Mouse (Mus musculus) spleen, postnatal 36 days (tissue): ENCODE measurements around the gene Ppie.
"Not testable (repeated sequence)": the region's sequence is repeated elsewhere in the genome, so short reads cannot be mapped to it uniquely, and the experiment has no call there.

ENCODE experiments used
- DNase-seq, 2 experiments: peaks; one replicate each; pipeline ENCODE4 v3.0.0; 2022; ENCODE audit warnings: low spot score in 2 of 2, mixed read lengths in 1 of 2

Ppie gene

DNA sequence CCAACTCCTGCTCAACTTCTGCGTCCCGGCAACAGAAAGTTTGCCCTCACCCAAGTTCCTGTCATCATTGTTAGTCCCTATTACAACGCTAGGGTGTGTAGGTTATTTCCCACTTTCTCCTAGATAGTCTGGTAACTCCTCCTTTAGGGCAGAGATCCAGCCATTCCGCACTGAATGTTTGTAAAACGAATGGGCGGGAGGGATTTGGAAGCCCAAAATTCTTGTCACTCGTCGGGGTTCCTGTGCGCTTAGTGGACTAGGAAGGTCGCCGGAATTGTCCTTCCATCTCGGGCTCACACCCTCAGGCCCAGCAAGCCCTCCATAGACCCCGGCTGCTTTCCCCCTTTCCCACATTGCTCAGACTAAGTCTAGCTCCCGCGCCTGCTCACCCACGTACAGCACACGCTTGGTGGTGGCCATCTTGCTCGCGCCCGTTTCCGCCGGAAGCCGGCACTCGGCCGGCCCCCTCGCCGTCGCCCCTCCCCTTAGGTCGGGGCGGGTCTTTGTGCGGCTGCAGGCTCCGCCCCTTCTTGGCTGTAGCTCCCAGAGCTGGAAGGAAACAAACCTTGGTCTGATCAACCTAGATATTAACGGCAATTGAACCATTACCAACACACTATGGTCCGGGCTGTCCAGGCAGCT, at the start of gene Ppie:
Ppie (minus strand) TSS at position 439 of the 642 bp plus-strand sequence.
- peak; percentile 68 to 70 for DNase-seq

DNA sequence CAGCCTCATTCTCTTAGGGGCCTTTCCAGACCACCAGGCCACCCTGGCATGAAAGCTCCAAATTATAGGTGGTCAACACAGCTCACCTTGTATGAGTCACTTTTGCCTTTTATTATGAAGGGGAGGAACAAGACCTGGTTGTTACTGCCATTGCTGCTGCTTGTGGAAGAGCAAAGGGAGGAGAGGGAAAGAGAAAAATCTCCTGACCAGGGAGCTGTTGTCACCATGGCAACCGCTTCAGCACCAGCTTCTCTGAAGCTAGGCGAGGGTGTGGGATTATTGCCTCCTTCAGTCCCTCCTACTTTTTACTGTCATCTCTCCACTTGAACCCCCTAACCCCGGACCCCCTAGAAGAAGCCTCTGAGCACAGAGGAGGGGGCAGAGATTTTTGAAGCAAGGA, 45.1 kb upstream of the Ppie start:
- no peak for DNase-seq

DNA sequence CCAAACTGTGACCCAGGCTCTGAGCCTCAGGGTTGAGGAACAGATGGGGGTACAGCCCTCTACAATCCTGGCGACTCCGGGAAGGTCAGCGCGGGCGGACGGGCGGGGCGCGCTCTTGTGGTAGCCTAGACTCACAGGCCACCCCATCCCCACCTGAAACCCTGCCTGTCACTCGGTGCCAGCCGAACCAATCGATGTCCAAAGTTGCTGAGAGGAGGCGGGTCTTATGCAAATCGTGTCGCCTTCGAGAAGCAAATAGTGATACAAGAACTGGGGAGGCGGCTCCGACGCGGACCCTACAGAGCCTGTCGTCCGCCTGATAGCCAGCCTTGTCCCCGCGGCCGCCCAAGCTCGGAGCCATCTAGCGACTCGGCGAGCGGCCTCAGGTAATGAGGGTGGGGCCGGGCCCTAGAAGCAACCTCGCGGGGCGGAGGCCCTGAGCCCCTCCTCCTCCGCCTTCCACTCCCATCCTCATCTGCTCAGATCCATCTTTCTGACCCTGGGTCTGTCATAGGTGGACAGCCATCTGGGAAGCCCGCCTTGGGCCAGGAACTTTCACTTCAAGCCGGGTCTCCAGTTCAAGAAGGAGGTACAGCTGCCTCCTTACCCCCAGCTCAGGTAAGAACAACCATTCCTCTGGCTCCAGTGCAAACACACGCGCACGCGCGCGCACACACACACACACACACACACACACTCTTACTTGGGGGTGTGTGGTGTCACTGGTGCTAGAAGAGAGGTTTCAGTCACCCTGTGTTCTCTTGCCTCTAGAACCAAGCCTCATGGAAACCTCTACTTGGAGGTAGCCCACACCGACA, 43.7 kb upstream of the Ppie start:
- DNase-seq = peak; percentile 40 to 43

DNA sequence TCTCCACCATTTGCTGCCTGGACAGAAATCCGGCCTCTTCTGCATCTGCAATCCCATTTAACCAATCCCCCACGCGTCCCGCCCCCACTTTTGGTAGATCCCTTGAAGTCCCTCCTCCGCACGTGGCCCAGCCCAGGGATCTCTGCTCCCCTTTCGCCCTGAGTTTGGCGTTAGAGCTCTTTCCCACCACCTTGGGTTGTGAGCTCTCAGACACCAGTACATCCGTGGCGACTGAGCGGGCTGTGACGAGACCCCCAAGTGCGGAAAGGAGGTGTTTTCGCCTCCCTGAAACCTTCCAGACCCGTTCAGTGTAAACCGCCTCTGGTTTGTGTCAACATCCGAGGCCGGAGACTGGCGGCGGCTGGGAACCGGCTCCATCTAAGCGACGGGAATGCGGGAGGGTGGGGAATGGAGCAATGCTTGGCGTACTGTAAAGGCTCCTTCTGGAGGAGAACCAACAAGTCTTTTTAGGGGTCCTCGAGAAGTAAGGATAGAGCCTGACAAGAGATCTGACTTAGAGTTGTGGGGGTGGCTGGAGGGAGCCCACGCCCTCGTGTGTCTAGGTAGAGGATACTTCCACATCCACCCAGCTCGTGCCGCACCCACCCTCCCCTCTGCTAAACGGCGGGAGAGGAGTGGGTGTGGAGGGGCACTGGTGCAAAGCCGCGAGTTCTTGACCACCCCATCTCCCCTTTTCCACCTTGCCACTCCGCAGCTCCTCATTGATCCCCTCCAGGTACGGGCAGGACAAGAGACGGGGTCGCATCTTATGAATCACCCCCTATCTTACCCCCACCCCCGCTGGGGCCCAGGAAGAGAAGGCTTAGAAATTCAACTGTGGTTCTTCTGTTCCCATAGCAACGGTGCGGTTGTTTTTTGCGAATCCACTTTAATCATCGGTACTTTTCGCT, 42.8 kb upstream of the Ppie start, which contains the start of gene Hpcal4:
Hpcal4 (plus strand) TSS at position 900 of the 911 bp plus-strand sequence.
- no peak for DNase-seq

DNA sequence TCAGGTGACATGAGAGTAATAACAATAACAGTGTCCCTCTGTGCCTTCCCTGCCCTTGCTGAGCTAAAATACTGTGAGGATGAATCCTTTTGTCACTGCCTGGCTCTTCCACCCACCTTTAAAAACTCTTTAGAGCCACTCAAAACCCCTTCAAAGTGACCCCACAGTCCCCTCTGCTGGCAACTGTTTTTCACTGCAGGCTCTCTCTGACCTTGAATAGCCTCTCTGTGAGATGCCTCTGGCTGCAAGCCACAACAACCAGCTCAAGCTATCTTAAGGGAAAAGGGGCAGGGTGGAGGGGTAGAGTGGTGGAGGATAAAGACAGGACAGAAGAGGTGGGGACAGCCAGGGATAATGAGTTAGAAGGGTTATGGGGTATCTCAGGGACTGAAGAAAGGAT, 32.1 kb upstream of the Ppie start:
- DNase-seq = no peak

DNA sequence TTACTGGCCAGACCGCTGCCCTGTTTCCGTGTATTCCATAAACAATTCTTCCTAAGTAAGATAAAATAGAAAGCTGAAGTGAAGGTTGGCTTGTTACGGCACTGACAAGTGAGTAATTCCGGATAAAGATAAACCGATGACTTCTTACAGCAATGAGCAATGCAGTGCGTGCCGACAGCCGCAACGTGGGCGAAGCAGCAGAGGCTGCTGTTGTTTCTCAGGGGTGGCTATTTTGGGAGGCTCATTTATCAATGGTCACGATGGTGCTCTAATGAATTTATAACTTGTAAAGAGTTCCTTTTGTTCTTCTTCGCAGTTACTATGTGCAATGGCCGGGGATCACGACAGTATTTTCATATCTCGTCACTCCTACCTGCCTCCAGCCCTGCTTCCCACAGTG, 24.4 kb upstream of the Ppie start:
- DNase-seq = no peak

DNA sequence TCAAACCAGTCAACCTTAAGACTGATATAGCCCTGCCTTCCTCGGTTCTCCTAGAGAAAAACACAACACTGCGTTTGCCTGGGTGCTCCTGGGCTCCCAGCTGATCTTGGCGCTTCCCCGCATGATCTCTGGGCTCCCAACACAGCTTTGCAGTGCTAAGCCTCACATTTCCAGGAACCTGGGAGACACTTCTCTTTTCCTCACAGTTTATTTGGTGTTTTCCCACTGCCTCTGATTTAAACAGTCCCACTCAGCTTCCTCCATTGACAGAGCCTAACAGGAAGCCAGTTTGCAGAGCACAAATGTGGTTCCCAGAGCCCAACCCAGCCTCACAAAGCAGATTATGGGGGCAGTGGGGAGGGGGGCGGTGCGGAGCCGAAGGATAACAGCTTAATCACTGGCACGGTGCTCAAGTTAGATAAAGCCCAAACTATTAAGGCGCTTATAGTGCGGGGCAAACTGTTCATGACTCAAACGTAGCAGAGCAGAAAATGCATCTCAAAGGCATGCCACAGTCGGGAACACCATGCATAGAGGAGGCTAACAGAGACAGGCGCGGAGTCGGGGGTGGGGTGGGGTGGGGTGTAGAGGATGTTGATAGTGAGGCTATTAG, 22.7 kb upstream of the Ppie start:
- DNase-seq = no peak

DNA sequence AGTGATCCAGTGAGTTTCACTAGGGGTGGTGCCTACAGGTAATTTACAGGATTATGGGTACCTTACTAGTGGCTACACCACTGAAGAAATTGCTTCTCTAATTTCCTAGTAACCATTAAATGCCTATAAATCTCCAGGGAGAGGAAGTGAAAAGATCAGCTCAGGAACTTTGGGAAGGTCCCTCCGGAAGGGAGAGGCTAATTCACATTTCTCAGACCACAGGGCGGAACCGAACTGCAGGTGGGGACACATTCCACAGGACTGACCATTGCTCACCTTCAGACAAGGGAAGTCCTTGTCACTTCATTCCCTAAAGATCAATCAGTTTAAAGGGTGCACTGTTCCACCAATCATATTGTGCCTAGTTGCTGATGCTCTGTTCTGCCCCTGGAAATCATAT, 21.5 kb upstream of the Ppie start:
- not testable (repeated sequence) for DNase-seq

DNA sequence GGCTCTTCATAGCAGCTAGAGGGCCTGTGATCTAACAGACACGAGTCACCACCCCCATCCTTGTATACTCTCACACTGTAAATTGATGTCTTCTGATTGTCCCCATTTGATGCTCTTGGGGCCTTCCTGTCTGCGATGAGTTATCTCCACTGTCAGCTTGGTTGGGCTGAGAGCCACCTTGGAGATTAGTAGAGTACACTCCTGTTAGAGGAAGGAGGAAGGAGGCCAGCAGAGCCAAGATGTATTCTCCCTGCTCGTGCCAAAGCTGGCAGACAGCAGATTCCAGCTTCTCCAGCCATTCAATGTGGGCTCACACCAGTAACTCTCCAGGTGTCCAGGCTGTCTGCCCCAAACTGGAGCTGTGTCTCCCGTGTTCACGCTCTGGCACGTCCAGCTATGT, 20.8 kb upstream of the Ppie start:
- DNase-seq = no peak

DNA sequence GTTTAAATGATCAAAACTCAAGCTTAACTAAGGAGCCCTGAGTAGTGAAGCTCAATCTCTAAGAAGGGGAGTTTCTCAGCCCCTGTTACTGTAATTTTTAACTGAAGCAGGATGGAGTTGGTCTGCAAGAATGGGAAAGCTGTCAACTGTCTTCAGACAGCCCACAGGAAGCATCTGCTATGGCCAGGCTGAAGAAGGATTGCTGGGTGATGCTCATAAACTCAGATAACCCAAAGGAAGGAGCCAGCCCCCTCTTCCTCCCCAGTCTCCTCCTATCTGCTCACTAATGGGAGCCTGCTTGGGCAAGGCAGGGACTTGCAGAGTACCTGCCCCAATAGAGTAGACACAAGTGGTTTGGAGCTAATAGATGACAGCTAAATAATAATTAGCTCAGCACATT, 16.1 kb upstream of the Ppie start:
- DNase-seq = no peak

DNA sequence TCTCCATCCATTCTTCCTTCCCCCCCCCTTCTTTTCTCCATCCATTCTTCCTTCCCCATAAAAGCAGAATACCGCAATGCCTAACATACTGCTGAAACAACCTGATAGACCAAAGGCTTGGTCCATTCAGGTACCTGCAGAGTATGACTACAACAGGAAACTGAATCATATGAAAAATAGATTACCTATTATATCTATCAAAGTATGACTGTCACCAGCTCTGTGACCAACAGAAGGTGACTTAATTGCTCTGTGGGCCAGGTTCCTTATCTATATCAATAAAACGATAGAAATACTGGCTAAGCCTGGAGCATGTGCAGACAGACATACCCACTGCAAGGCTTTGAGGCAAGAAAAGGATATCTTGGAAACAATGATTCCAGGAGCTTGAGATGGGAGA, 15.7 kb upstream of the Ppie start:
- DNase-seq = no peak

DNA sequence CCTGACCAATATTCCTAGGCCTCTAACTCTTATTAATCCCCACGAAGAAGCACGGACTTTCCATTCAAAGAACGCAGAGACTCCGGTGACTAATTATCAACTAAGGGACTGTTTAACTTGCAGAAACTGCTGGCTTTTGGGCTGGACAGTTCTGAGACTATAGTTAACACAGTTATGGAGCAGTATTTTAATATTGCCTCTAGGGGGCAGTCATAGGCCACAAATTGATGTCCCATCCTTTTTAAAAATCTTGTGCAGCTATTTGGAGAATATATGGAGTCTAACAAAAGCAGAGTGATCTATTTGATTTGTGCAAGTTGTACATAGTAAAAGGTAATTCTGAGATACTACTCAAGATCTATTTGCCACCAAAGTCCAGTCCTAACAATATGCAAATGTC, 15.3 kb upstream of the Ppie start:
- no peak for DNase-seq

DNA sequence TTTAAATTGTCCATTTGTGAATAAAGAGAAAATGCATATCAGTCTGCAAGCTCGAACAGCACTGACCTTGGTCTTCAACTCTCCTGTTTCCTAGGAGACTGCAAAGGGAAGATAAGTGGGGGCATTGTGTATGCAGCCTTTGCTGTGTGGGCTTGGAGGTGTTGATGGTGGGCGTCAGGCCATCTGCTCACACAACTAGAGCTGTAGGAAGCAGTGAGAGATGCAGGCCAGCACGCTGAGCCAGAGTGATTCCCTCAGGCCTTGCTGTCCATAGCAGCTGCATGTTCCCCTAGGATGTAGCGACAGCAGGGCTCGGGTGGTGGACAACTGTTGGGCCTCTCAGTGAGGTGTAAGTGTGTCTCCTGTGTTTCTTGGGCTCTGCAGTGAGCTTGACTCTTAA, 13.2 kb upstream of the Ppie start:
- DNase-seq = no peak

DNA sequence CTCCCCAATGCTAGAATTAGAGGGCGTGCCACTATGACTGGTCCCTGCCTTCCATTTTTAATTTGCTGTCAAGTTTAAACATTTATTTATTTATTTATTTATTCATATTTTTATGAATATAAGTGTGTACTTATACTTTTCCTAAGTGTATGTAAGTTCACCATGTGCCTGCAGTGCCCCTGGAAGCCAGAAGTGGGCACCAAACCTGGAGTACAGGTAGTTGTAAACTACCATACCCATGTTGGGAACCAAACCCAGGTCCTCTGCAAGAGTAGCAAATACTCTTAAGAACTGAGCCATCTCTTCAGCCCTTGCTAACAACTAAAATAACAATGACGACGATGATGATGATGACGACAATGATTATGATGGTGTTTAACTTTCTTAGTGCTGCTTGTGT, 12.3 kb upstream of the Ppie start:
- DNase-seq = no peak

DNA sequence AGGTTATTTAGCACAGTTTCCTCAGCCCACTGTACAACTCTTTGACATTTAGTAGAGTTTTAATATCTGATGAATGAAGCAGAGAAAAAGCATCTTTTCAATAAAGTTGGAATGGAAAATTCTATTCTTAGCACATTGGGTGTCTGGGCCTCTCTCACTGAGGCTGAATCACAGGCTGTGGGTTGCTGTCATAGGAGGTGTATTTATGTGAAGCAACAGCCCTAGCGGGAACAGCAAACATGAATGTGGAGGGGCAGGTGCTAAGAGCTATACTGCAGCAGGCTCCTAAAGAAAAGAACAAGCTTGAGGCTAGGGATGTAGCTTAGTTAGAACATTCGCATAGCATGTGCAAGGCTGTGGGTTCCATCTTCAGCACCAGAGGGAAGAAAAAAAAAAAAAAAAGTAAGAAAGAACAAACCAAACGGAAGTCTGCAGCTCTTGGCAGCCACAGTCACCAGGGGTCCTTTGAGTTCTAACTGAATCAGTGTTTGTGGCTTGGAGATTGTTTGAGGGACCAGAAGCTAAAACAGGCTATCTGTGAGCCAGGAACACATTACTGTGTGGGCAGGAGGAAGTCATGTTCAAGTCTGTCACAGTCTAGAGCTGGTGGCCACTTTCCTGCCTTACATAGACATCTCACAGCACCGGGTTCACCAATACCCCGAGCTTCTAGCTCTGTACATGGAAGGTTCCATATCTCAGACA, 7.8 kb upstream of the Ppie start:
- DNase-seq = no peak

DNA sequence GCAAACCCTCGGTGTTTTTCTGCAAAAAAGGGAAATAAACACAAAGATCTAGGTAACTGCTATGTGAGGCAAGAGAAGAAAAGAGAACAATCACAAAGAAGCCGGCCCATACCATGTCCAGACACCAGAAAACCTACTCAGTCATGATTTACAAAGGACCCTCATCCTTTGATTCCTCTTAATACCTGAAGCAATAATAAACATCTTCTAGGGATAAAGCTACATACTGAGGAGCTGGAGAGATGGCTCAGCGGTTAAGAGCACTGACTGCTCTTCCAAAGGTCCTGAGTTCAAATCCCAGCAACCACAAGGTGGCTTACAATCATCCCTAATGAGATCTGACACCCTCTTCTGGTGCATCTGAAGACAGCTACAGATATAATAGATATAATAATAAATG, 2.2 kb downstream of the Ppie start:
- no peak for DNase-seq

DNA sequence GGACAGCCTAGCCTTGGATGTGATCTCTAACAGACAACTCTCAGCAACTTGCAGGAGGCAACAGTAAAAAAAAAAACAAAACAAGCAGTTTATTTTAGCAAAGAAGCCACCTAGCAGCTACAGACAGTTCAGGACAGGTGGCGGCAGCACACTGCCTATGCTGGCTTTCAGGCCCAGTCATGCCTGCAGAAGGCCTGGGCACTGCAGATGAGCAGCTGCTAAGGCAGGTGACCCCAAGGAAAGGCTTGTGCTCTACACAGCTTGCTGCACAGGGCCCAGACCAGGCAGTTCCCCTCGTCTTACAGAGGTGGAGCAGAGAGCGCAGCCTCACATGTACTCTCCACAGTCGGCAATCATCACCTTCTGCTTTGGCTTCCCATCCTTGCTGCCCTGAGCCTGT, 12.7 kb downstream of the Ppie start:
- no peak for DNase-seq

DNA sequence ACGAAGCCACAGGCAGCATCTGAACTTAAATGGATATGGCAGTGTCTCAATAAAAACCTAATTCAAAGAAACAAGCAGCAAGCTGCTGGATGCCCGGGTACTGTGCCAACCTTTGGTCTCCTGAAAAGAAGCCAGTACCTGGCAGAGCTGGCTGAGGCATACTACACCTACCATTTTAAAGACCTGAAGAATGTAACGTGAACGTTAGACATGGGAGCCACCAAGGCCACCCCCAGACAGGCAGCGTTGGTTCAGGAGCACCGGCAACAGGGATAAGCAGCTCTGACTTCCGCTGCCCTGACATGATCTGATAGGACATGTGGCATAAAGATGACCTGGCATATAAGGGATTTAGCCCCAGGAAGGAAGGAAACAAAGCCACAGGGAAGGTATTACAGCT, 13.1 kb downstream of the Ppie start:
- no peak for DNase-seq

DNA sequence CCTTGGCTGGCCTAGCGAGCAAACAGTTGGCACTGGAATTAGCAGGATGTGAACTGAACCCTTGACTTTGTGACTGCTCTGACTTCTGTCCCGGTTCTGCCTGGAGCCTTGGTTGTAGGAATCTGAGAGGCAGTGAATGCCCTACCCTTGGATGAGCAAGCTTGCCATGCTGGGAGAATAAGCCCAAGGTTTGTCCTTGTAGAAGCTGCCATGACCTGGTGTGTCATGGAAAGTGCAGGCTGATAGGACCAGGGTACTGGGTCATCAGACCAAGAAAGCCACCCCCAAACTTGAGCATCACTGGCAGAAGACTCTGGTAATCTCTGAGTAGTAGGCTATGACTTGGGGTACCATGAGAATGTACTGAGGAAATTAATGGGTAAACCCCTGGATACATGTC, 18.5 kb downstream of the Ppie start:
- DNase-seq = no peak

DNA sequence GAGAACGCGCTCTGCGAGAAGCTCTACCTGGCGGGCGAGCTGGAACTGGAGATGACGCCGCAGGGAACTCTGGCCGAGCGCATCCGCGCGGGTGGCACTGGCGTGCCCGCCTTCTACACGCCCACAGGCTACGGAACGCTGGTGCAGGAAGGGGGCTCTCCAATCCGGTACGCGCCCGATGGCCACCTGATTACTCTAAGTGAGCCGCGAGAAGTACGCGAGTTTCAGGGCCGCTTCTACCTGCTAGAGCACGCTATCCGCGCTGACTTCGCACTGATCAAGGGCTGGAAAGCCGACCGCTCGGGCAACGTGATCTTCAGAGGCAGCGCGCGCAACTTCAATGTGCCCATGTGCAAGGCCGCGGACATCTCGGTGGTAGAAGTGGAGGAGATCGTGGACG, 23.1 kb downstream of the Ppie start:
- not testable (repeated sequence) for DNase-seq

DNA sequence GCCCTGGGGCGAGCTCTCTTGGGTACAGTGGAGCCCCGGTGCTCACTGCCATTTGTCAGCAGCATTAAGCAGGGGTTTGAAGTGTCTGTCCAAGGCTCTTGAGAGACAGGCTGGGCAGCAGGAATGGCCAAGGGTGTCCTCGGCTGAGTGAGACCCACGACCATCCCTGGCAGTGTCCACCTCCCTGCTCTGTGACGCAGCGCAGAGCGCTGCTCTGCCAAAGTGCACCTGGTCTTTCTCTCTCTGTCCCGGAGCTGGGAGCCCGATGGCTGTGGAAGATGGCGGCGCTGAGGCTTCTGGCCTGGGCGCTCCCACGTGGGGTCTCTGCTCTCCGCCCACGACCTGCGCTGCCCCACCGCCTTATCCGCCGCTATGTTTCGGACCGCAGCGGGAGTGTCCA, 23.7 kb downstream of the Ppie start, which contains the start of gene Oxct2b:
Oxct2b (plus strand) TSS at position 256 of the 400 bp plus-strand sequence.
- no peak for DNase-seq
